Mouse (Mus musculus) forebrain, embryonic 13.5 days (tissue): ENCODE results near the gene Bcl11b. TPM values are rescaled to one million over a fixed set of nuclear protein-coding genes. Genes with fewer than 3 reads are reported as not detected.

ENCODE experiments used
- ATAC-seq: fragments of 200-750 bp; cut with Nextera tagmentation; 2 replicates; pipeline ENCODE4 v1.8.0; 2017
- H3K27ac ChIP-seq: fragments of 300-500 bp; sonication (generic); 2 replicates; pipeline ENCODE4 v1.5.1; 2015; ENCODE audit warnings: inconsistent platforms, mild to moderate bottlenecking, moderate library complexity
- H3K27me3 ChIP-seq: fragments of 300-500 bp; sonication (generic); 2 replicates; pipeline ENCODE4 v1.6.1; 2015; ENCODE audit warnings: mild to moderate bottlenecking, inconsistent platforms
- H3K36me3 ChIP-seq: fragments of 300-500 bp; sonication (generic); 2 replicates; pipeline ENCODE4 v1.6.1; 2015; ENCODE audit warnings: mild to moderate bottlenecking, inconsistent platforms; ENCODE audit not compliant: poor library complexity, severe bottlenecking
- H3K4me1 ChIP-seq: fragments of 300-500 bp; sonication (generic); 2 replicates; pipeline ENCODE4 v1.6.1; 2015; ENCODE audit warnings: inconsistent platforms
- H3K4me2 ChIP-seq: fragments of 300-500 bp; sonication (generic); 2 replicates; pipeline ENCODE4 v1.6.1; 2015; ENCODE audit warnings: inconsistent platforms, mild to moderate bottlenecking, moderate library complexity
- H3K4me3 ChIP-seq: fragments of 300-500 bp; sonication (generic); 2 replicates; pipeline ENCODE4 v1.5.1; 2015; ENCODE audit warnings: mild to moderate bottlenecking, inconsistent platforms
- H3K9ac ChIP-seq: fragments of 300-500 bp; sonication (generic); 2 replicates; pipeline ENCODE4 v1.6.1; 2015; ENCODE audit warnings: mild to moderate bottlenecking, inconsistent platforms
- H3K9me3 ChIP-seq: fragments of 300-500 bp; sonication (generic); replicated peaks from 2 replicates; pipeline ENCODE4 v1.6.1; 2016; ENCODE audit warnings: inconsistent platforms
- WGBS: fragments of 180-500 bp; shearing (Covaris S2); methylation state at CpG from one replicate; pipeline ENCODE4 v1.1.7; 2015; 5-methylcytosine and 5-hydroxymethylcytosine counted together
- polyA plus RNA-seq: library from polyadenylated mRNA; unstranded; fragments of >200 nt; fragmentation: Nextera tagmentation; extraction: Ambion mirVana; gene quantifications from 2 replicates; pipeline ENCODE4 v1.2.1, GENCODE M21; 2015

The Bcl11b gene
- polyA plus RNA-seq, 1 experiment from 2014 or later = 61.1 TPM

DNA sequence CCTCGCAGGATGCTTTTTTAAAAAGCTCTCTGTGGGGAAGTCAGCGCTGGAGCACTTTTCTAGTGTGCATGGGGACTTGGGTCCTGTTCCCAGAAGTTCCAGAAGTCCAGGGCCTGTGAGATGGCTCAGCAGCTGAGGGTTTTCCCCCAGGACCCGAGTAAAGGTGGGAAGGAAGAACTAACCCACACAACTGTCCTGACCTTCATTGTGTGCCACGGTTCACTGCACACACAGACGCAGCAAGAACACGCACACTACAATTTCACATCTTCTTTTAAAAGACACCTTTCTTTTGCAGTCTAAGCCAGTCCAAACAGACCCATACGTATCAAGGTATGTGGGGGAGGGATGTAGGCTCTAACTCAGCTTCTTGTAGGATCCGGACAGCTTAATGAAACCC lies 34.3 kb downstream of the Bcl11b start:
- Histone ChIP-seq H3K4me3 (no peak overlapping the region), H3K4me1 (peaks cover 97% of the 10 kb centered on the region), H3K9me3 (no peaks in the 10 kb centered on the region), H3K27me3 (no peaks in the 10 kb centered on the region), H3K4me2 (peak overlapping the region; percentile 53), H3K27ac (peak overlapping the region; percentile 92), H3K36me3 (peaks cover 3% of the 10 kb centered on the region; the same call in 1 of the 2 replicates), H3K9ac (0 out of 2 replicates have a peak overlapping the region, but pooled peaks have one; percentile 26)
- ATAC-seq = no peak
- 65% methylated on average over 8 of the region's 8 CpGs for WGBS

DNA sequence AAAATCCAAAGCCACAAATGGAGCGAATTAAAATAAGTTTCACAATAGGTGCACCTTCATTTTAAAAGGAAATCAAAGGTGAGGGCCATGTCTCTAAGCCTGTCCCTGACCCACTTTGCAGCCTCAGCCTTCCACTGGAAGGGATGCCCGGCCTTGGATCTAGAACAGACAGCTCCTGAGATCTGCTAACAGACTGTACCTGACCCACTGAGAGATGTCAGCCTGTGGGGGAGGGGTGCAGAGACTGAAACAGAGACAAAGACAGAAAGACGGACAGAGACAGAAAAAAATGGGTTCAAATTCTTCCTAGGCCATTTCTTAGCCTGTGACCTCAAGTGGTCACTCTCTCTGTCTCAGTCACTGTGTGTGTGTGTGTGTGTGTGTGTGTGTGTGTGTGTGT lies 35.1 kb downstream of the Bcl11b start:
- Histone ChIP-seq H3K27me3 (no peaks in the 10 kb centered on the region), H3K27ac (0 out of 2 replicates have a peak overlapping the region, but pooled peaks have one; percentile 48), H3K36me3 (peaks cover 3% of the 10 kb centered on the region; the same call in 1 of the 2 replicates), H3K4me2 (no peak overlapping the region), H3K9me3 (no peaks in the 10 kb centered on the region), H3K9ac (no peak overlapping the region), H3K4me3 (no peak overlapping the region), H3K4me1 (peaks cover 97% of the 10 kb centered on the region)
- 74% methylated on average over 3 of the region's 3 CpGs for WGBS
- no peak for ATAC-seq

DNA sequence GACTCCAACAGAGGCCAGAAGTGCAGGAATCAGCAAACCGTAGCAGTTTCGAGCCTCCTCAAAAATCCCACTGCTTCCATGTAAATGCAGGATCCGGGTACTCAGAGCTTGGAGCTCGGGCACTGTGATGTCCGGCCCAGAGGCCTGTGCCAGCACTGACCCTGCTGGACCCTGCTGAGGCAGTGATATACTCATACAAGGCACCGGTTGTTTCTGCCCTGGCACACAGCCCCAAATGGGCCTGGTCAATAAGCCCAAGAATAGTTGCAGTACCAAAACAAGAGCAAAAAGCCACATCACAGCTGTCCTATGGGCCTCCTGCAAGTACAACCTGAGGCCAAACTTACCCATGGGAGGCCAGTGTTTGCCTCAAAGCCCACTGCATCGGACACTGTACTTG lies 36.4 kb downstream of the Bcl11b start:
- H3K36me3 ChIP-seq = peaks cover 3% of the 10 kb centered on the region; the same call in 1 of the 2 replicates
- no peak overlapping the region for H3K9ac ChIP-seq
- WGBS = 89% methylated on average over 7 of the region's 7 CpGs
- H3K27me3 ChIP-seq = no peaks in the 10 kb centered on the region
- H3K4me2 ChIP-seq = 0 out of 2 replicates have a peak overlapping the region, but pooled peaks have one; percentile 5
- no peak overlapping the region for H3K27ac ChIP-seq
- ATAC-seq = no peak
- no peaks in the 10 kb centered on the region for H3K9me3 ChIP-seq
- peaks cover 96% of the 10 kb centered on the region for H3K4me1 ChIP-seq
- H3K4me3 ChIP-seq = no peak overlapping the region

DNA sequence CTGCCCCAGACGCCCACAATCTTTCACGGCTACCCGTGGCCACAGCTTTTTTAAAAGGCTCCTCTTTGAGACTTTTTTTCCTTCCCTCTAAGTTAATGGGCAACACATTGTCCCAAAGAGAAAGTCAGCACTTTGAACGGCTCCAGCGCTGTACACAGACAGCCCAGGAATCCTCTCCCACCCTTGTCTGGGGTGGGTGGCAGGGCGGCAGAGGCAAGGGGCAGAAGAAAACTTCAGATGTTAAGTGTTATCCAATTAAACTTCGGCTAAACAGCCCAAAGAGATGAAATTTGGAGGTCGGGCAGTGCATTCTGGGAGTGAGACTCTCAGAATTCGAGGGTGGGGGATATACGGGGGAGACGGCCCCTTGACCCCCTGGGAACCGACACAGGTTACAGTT lies 38.3 kb downstream of the Bcl11b start:
- Histone ChIP-seq H3K9me3 (no peaks in the 10 kb centered on the region), H3K4me2 (no peak overlapping the region), H3K36me3 (peaks cover 3% of the 10 kb centered on the region; the same call in 1 of the 2 replicates), H3K27ac (no peak overlapping the region; the same call in 1 of the 2 replicates), H3K27me3 (no peaks in the 10 kb centered on the region), H3K9ac (no peak overlapping the region), H3K4me1 (peaks cover 97% of the 10 kb centered on the region), H3K4me3 (no peak overlapping the region)
- ATAC-seq = no peak
- 79% methylated on average over 12 of the region's 12 CpGs for WGBS

DNA sequence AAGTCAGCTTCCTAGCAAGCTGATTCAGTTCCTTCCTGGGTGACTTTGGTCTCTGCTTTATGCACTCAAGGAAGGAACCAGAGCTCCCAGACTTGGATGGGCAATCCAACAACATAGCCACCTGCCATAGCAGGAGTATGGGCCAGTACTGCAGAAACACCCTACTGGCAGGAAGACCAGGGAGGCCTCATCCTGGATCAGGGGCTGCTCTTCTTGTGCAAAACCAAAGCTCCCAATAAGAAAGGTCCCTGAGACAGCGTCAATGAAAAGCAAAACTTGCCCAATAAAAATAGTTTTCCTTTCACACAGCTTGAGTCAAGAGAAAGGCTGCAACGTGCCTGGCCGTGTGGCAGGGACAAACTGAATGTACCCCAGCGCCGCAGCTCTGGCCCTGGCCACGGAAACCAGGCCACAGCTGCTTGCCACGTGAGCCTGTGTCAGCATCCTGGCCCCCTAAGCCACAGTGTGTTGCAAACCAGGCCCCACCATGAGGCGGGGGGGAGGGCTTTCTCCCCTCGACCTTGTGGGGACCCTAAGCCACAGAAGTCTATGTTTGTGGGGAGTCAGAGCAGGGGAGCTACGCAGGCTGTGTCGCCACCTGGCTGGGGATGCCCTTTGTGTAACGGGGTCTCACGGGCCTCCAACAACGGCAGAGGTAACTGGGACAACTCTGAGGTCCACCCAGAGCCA lies 38.9 kb downstream of the Bcl11b start:
- ATAC-seq = no peak
- Histone ChIP-seq H3K4me1 (peaks cover 97% of the 10 kb centered on the region), H3K4me2 (no peak overlapping the region), H3K9ac (peak overlapping the region; percentile 1; the same call in 1 of the 2 replicates), H3K27me3 (no peaks in the 10 kb centered on the region), H3K27ac (peak overlapping the region; percentile 65), H3K36me3 (peaks cover 3% of the 10 kb centered on the region; the same call in 1 of the 2 replicates), H3K9me3 (no peaks in the 10 kb centered on the region), H3K4me3 (no peak overlapping the region)
- WGBS = 79% methylated on average over 14 of the region's 14 CpGs

DNA sequence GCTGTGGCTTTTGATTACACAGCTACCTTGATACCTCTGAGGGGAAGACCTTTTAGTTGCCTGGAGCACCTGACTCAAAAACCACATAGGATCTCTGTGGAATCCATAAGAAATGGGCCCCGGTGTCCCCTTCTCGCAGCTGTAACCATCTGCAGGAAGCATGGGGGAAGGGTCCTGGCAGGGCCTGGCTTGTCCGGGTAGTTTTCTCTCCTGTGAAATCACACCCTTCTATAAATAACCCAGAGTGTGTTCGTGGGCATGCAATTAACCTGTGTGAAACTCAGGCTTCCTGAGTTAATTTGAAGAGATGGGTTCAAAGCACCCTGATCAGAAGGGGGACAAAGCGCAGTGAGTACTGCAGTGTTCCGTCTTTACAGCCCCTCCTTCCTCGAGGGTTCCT lies 40.5 kb downstream of the Bcl11b start:
- H3K36me3 ChIP-seq = peaks cover 3% of the 10 kb centered on the region; the same call in 1 of the 2 replicates
- WGBS = 33% methylated on average over 7 of the region's 7 CpGs
- no peaks in the 10 kb centered on the region for H3K27me3 ChIP-seq
- peak overlapping the region; percentile 64 for H3K27ac ChIP-seq
- peaks cover 95% of the 10 kb centered on the region for H3K4me1 ChIP-seq
- no peak overlapping the region for H3K4me3 ChIP-seq
- ATAC-seq = no peak
- peak overlapping the region; percentile 24 for H3K4me2 ChIP-seq
- H3K9me3 ChIP-seq = no peaks in the 10 kb centered on the region
- H3K9ac ChIP-seq = peak overlapping the region; percentile 10; the same call in 1 of the 2 replicates

DNA sequence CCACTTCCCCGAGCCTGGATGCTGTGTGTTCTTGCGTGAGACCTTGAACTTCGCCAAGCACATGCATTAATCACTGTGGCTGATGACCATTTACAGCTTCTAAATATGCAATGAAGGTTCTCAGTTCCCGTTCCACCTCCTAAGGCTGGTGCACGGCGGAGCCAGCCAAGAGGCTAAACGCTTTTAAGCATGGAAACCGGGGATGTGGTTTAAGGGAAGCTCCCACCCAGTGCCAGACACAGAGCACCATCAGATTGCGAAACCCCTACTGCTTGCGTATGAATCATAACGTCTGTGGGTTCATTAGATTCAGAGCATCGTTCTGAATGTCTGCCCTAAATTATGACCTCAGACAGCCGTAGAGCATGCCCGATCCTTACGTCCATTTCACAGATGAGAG lies 41.6 kb downstream of the Bcl11b start:
- Histone ChIP-seq H3K27ac (peak overlapping the region; percentile 65), H3K9ac (no peak overlapping the region), H3K27me3 (no peaks in the 10 kb centered on the region), H3K4me2 (no peak overlapping the region), H3K4me3 (no peak overlapping the region), H3K9me3 (no peaks in the 10 kb centered on the region), H3K4me1 (peaks cover 85% of the 10 kb centered on the region), H3K36me3 (no peaks in the 10 kb centered on the region)
- 74% methylated on average over 15 of the region's 15 CpGs for WGBS
- ATAC-seq = no peak

DNA sequence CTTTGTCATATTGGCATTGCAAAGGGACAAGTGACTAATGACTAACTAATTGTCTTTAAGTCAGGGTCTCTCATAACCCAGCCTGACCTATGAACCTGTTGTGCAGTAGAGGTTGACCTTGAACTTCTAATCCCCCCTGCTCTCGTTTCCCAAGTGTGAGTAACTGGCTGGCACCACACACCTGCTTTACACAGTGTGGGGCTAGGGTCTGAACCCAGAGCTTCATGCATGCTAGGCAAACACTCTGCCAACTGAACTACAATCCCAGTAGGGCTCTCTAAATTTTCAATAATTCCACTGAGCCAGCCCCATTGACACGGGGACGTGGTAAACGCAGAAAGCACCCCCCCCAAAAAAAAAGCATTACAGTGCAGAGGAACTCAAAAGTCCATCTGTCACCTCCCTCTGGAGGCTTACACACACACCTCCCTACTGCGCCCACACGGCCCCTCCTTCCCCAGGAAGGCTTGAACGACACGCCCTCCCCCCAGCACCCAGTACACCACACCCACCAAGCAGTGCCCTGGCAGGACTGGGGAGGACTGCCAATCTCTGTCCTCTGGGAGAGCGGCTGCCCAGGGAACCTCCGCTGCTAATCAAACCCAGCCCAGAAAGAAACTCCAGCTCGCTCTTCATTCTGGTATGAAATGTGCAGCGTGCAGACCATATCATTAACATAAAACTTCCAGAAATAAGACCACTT lies 42.5 kb downstream of the Bcl11b start:
- peak overlapping the region; percentile 75 for H3K27ac ChIP-seq
- no peaks in the 10 kb centered on the region for H3K36me3 ChIP-seq
- H3K4me2 ChIP-seq = peak overlapping the region; percentile 32
- H3K9me3 ChIP-seq = no peaks in the 10 kb centered on the region
- no peaks in the 10 kb centered on the region for H3K27me3 ChIP-seq
- peak; percentile 57 for ATAC-seq
- no peak overlapping the region for H3K4me3 ChIP-seq
- H3K4me1 ChIP-seq = peaks cover 79% of the 10 kb centered on the region
- H3K9ac ChIP-seq = no peak overlapping the region
- 35% methylated on average over 12 of the region's 12 CpGs for WGBS

DNA sequence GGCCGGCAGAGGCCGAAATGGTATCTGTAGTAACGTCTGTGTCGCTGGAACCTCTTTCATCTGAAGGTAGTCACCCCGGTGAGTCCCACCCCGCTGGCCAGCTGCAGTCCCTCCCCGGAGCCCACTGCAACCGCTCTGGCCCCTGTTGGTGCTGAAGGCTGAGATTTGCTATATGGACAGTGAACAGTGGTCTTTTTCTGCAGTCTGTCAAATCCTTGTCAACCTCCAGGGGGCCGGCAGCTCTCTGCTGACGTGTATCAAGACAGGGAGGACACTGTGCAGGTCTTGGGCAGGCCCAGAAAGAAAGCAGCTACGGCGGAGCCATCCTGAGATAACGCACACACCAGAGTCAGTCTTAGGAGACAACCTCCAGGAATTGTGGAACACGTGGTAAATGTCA lies 43.0 kb downstream of the Bcl11b start:
- H3K27me3 ChIP-seq = no peaks in the 10 kb centered on the region
- peaks cover 79% of the 10 kb centered on the region for H3K4me1 ChIP-seq
- no peaks in the 10 kb centered on the region for H3K36me3 ChIP-seq
- H3K9me3 ChIP-seq = no peaks in the 10 kb centered on the region
- H3K9ac ChIP-seq = 0 out of 2 replicates have a peak overlapping the region, but pooled peaks have one; percentile 26
- no peak for ATAC-seq
- H3K4me2 ChIP-seq = peak overlapping the region; percentile 32
- WGBS = 55% methylated on average over 14 of the region's 14 CpGs
- no peak overlapping the region for H3K4me3 ChIP-seq
- H3K27ac ChIP-seq = peak overlapping the region; percentile 75

DNA sequence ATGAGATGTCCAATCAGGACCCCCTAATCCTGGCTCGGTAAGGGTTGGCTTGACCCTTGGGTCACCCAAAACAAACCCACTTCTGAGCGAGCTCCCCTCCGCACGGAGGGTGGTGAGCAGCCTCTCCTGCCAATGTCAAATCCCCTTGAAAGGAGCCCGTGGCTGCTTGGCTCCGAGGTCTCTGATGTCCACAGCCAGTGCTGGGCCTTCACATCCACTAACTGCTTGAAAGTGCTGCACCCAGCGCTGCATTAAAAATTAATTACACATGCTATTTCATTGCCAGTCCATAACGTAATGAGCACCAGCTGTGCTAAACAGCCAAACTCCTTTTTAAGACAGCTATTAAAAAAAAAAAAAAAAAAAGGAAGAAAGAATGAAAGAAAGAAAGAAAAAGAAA lies 43.5 kb downstream of the Bcl11b start:
- Histone ChIP-seq H3K9me3 (no peaks in the 10 kb centered on the region), H3K4me3 (no peak overlapping the region), H3K36me3 (no peaks in the 10 kb centered on the region), H3K9ac (0 out of 2 replicates have a peak overlapping the region, but pooled peaks have one; percentile 26), H3K4me2 (peak overlapping the region; percentile 32; the same call in 1 of the 2 replicates), H3K27me3 (no peaks in the 10 kb centered on the region), H3K4me1 (peaks cover 79% of the 10 kb centered on the region), H3K27ac (peak overlapping the region; percentile 75)
- no peak for ATAC-seq
- whole genome bisulfite sequencing = 38% methylated on average over 8 of the region's 8 CpGs

DNA sequence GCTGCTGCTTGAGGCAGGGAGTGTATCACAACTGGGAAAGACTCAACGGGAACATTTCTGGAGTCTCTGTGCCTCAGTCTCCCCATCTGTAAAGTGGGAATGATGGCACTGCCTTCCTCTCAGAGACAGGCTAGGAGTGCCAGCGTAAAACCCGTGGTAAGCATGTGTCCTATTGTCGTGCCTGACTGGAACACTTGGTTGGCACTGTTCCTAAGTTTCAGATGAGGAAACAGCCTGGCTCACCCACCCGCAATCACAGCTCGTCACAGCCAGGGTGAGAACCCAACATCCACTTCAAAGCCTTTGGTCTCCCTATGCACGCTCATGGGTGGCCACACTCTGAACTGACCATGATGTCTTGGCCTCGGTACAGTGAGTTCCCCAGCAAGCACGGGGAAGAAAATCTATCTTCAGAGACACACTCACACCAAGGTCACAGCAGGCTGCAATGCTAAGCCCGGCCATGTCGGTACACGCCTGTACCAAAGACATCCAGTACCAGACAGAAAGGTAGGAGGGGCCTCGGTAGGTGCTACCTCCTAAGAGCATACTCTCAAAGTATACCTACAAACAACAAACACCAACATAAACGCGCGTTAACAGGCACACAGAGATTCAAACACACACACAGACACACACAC lies 50.2 kb downstream of the Bcl11b start:
- peak overlapping the region; percentile 8; the same call in 1 of the 2 replicates for H3K4me3 ChIP-seq
- H3K27ac ChIP-seq = peak overlapping the region; percentile 57; the same call in 1 of the 2 replicates
- H3K27me3 ChIP-seq = no peaks in the 10 kb centered on the region
- peak overlapping the region; percentile 53 for H3K4me2 ChIP-seq
- H3K9me3 ChIP-seq = no peaks in the 10 kb centered on the region
- WGBS = 81% methylated on average over 16 of the region's 16 CpGs
- no peak for ATAC-seq
- no peaks in the 10 kb centered on the region for H3K36me3 ChIP-seq
- peaks cover 77% of the 10 kb centered on the region for H3K4me1 ChIP-seq
- 0 out of 2 replicates have a peak overlapping the region, but pooled peaks have one; percentile 5 for H3K9ac ChIP-seq
